Mouse (Mus musculus) midbrain, postnatal 0 days (tissue): Measurements from ENCODE around the gene Rad9a. TPM values are rescaled to one million over a fixed set of nuclear protein-coding genes. Genes with fewer than 3 reads are reported as not detected.

Experiments used
- ATAC-seq: fragments of 200-750 bp; cut with Nextera tagmentation; 2 replicates; pipeline ENCODE4 v1.8.0; 2017; ENCODE audit warnings: moderate number of reproducible peaks, mild to moderate bottlenecking, moderate TSS enrichment, moderate library complexity; ENCODE audit not compliant: low FRiP score
- DNase-seq: peaks from one replicate; pipeline ENCODE4 v3.0.0-alpha.2; 2015; ENCODE audit warnings: low spot score
- H3K27ac ChIP-seq: fragments of 300-500 bp; sonication (generic); 2 replicates; pipeline ENCODE4 v1.5.1; 2014; ENCODE audit warnings: low read depth, mild to moderate bottlenecking, low read length, mixed read lengths
- H3K27me3 ChIP-seq: fragments of 300-500 bp; sonication (generic); 2 replicates; pipeline ENCODE4 v1.6.1; 2014; ENCODE audit warnings: low read length, control low read depth, mixed read lengths; ENCODE audit not compliant: insufficient read depth
- H3K36me3 ChIP-seq: fragments of 300-500 bp; sonication (generic); 2 replicates; pipeline ENCODE4 v1.6.1; 2014; ENCODE audit warnings: low read length, control low read depth, mixed read lengths; ENCODE audit not compliant: insufficient read depth
- H3K4me1 ChIP-seq: fragments of 300-500 bp; sonication (generic); 2 replicates; pipeline ENCODE4 v1.6.1; 2014; ENCODE audit warnings: mild to moderate bottlenecking, control low read depth, antibody characterized with exemption, low read length, mixed read lengths; ENCODE audit not compliant: insufficient read depth
- H3K4me2 ChIP-seq: fragments of 300-500 bp; sonication (generic); 2 replicates; pipeline ENCODE4 v1.6.1; 2014; ENCODE audit warnings: low read depth, mild to moderate bottlenecking, low read length, mixed read lengths; ENCODE audit not compliant: poor library complexity, severe bottlenecking
- H3K4me3 ChIP-seq: fragments of 300-500 bp; sonication (generic); 2 replicates; pipeline ENCODE4 v1.5.1; 2014; ENCODE audit warnings: low read depth, mild to moderate bottlenecking, low read length, moderate library complexity
- H3K9ac ChIP-seq: fragments of 300-500 bp; sonication (generic); replicated peaks from 2 replicates; pipeline ENCODE4 v1.6.1; 2014; ENCODE audit warnings: mild to moderate bottlenecking, low read length, moderate library complexity, mixed read lengths; ENCODE audit not compliant: poor library complexity, severe bottlenecking
- H3K9me3 ChIP-seq: fragments of 300-500 bp; sonication (generic); 2 replicates; pipeline ENCODE4 v1.6.1; 2016; ENCODE audit warnings: low read length, control low read depth
- CTCF ChIP-seq: IDR thresholded peaks from 2 replicates; pipeline ENCODE4 v1.5.1; 2016; ENCODE audit warnings: antibody characterized with exemption, mild to moderate bottlenecking
- WGBS: fragments of 180-500 bp; shearing (Covaris S2); extraction: QIAGEN DNeasy Blood & Tissue Kit; methylation state at CpG from one replicate; pipeline ENCODE4 v1.1.7; 2014; 5-methylcytosine and 5-hydroxymethylcytosine counted together
- polyA plus RNA-seq: library from polyadenylated mRNA; unstranded; fragments of >200 nt; fragmentation: Nextera tagmentation; extraction: Ambion mirVana; gene quantifications from 2 replicates; pipeline ENCODE4 v1.2.1, GENCODE M21; 2015
- total RNA-seq: library from RNA; depleted of rRNA; stranded (reverse); fragments of >200 nt; gene quantifications from 2 replicates; pipeline ENCODE4 v1.2.3, GENCODE M21; 2014

Rad9a gene
- total and polyA plus RNA-seq, 2 experiments from 2014 or later: 14.7 to 22.8 TPM

DNA sequence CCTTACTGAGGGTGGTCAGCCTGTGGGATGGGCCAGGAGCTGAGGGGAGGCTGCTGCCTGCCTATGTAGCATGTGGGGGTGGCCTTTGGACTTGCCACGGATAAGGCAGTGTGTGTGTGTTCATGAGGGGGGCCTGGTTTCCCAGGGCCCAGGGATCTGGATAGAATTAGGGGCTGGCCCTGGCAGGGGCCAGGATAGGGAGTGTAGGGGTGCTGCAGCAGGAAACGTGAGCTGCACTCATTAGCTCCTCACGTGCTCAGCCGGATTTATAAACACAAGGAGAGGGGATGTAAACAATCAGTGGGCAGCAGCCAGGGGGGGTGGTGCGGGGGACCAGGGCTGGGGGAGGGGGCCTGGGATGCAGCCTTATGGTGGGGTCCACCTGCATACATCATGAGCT, 15.7 kb upstream of the Rad9a start:
- Histone ChIP-seq H3K27me3 (peaks cover 35% of the 10 kb centered on the region), H3K9me3 (no peaks in the 10 kb centered on the region), H3K9ac (no peak overlapping the region), H3K4me1 (peaks cover 7% of the 10 kb centered on the region; the same call in 1 of the 2 replicates), H3K36me3 (no peaks in the 10 kb centered on the region), H3K4me2 (no peak overlapping the region), H3K4me3 (no peak overlapping the region), H3K27ac (no peak overlapping the region)
- no peak for TF ChIP-seq CTCF
- no peak for DNase-seq
- no peak for ATAC-seq
- 16% methylated on average over 5 of the region's 5 CpGs for WGBS

DNA sequence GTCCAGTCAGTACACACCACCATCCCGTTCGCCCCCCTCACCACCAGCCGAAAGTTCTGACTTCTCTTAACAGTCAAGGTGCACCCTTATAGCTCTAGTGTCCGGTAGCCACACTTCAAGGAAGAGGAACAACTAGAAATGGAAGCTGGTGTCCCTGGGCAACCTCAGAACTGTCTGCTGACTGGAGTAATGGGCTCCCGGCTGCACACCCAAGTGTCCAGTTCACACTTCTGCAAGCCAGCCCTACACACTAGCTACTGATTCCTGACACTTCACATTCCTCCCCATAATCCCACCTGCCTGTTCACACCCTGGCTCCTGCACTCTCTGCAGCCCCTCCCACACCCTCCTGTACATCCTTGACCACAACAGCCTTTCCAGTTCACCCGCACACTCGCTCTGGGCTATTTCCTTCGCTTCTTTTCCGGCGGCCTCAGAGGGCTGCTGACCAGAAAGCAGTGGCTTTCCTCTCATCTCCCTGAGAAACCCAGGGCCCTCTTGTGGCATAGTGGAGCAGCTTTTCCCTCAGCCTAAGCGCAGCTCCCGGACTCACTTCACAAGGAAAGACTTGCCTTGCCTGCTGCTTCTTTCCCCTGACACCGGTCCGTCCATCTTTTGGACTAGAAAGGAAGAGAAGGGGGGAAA, 14.7 kb upstream of the Rad9a start:
- peaks cover 7% of the 10 kb centered on the region; the same call in 1 of the 2 replicates for H3K4me1 ChIP-seq

DNA sequence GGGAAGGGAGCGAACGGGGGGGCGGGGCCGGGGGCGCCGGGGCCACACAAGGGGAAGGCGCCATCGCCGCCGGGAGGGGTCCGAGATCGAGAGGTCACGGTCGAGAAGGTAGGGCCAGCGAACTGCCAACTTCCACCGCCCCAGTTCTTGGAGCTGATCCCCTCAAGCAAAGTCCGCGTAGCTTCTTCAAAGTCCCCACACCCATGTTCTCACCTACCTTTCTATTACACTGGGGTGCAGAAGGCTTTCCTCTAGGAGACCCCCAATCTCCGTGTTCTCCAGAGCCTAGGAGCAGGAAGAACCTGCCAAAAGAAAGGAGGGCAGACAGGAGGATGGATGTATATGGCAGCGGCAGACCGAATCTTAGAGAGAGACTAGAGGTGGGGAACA, 14.0 kb upstream of the Rad9a start:
- peak overlapping the region; percentile 59 for H3K9ac ChIP-seq
- DNase-seq: no peak
- H3K4me1 ChIP-seq: peaks cover 7% of the 10 kb centered on the region; the same call in 1 of the 2 replicates
- H3K4me2 ChIP-seq: peak overlapping the region; percentile 91
- H3K4me3 ChIP-seq: peak overlapping the region; percentile 39
- no peak for TF ChIP-seq CTCF
- no peak overlapping the region for H3K27ac ChIP-seq
- no peaks in the 10 kb centered on the region for H3K9me3 ChIP-seq
- H3K36me3 ChIP-seq: no peaks in the 10 kb centered on the region
- no peak for ATAC-seq
- WGBS: 7% methylated on average over 13 of the region's 21 CpGs
- peaks cover 44% of the 10 kb centered on the region for H3K27me3 ChIP-seq

More for the DNA sequence above, 14.7 kb upstream of the Rad9a start:
- 20% methylated on average over 14 of the region's 14 CpGs for WGBS
- peak; percentile 65 for DNase-seq
- no peak for ATAC-seq
- peak overlapping the region; percentile 9; the same call in 1 of the 2 replicates for H3K4me2 ChIP-seq
- H3K27ac ChIP-seq: no peak overlapping the region
- H3K9ac ChIP-seq: no peak overlapping the region
- H3K4me3 ChIP-seq: 0 out of 2 replicates have a peak overlapping the region, but pooled peaks have one; percentile 2
- H3K36me3 ChIP-seq: no peaks in the 10 kb centered on the region
- no peaks in the 10 kb centered on the region for H3K9me3 ChIP-seq
- peak; percentile 72 for TF ChIP-seq CTCF
- H3K27me3 ChIP-seq: peaks cover 44% of the 10 kb centered on the region

DNA sequence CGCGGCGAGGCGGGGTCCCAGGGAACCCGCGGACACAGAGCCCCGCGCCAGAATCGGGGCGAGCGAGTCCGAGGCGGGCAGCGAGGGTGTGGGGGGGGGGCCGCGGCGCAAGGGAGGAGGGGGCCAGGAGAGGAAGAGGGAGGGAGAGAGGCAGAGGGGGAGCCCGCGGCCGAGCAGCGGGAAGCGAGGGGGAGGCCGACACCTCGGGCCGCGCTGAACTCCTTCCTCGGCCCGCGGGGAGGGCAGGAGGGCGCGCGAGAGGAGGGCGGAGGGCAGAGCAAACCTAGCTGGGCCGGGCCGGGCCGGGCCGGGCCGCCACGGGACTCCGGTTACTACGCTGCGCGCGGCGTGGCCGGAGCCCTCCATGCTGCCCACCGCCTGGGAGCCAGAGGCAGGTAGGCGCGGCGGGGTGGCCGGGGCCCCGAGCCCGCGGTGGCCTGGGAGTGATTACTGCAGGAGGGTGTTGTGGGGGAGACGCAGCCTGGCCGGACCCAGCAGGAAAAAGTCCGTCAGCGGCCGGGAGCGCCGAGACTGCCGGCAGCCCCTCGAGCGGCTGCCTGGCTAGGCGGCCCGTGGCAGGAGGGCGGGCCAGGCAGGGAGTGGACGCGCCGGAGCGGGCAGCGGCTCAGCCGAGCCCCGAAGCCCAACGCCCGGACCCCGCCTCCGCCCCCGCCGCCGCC, 13.4 kb upstream of the Rad9a start:
- Histone ChIP-seq H3K4me1 (peaks cover 7% of the 10 kb centered on the region; the same call in 1 of the 2 replicates), H3K36me3 (no peaks in the 10 kb centered on the region), H3K27ac (no peak overlapping the region), H3K27me3 (peaks cover 44% of the 10 kb centered on the region), H3K9me3 (no peaks in the 10 kb centered on the region), H3K9ac (peak overlapping the region; percentile 59), H3K4me3 (peak overlapping the region; percentile 39), H3K4me2 (peak overlapping the region; percentile 91)
- ATAC-seq: 0 out of 2 replicates have a peak, but pooled peaks have one; percentile 24
- TF ChIP-seq CTCF: no peak
- no peak for DNase-seq
- WGBS: 0% methylated on average over 44 of the region's 81 CpGs

DNA sequence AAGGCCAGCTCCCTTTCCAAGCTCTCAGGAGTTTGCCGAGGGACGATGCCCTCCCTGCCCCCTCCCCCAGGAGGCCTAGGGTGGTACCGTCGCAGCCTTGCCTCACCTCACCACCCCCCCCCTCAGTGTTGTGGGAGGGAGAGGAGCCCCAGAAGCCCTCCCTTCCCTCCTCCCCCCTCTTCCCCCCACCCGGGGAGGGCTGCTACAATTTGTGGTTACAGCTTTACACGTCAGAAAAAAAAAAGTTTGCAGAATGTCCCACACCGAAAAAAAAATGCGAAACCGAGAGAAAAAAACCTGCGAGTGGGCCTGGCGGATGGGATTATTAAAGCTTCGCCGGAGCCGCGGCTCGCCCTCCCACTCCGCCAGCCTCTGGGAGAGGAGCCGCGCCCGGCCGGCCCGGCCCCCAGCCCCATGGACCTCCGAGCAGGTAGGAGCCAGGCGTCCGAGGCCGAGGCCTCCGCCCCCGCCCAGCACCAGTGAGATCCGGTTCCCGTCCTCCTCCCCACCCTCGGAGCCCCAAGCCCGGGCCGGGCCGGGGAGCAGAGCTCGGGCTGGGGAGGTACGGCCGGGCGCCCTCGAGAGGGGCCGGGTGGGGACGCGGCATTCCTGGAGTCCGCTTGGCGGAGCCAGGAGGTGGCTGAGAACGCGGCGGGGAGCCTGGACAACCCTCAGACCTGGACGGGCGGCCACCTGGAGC, 12.8 kb upstream of the Rad9a start, which contains the start of the genes Clcf1 and AC109138.7:
TSS of gene Clcf1 (plus strand) at position 168 of the 700 bp plus-strand sequence.
TSS of gene AC109138.7 (plus strand) at position 287 of the 700 bp plus-strand sequence.
- H3K27ac ChIP-seq: no peak within 1 kb of the TSS
- under 1% methylated on average over 39 of the region's 49 CpGs for WGBS
- DNase-seq: no peak

More for the DNA sequence above, 12.8 kb upstream of the Rad9a start, which contains the start of the genes Clcf1 and AC109138.7:
- H3K9ac ChIP-seq: peak within 1 kb of the TSS; percentile 59
- peaks cover 7% of the 10 kb centered on the region; the same call in 1 of the 2 replicates for H3K4me1 ChIP-seq
- peaks cover 44% of the 10 kb centered on the region for H3K27me3 ChIP-seq
- peak within 1 kb of the TSS; percentile 91 for H3K4me2 ChIP-seq
- 0 out of 2 replicates have a peak, but pooled peaks have one; percentile 31 for ATAC-seq
- H3K4me3 ChIP-seq: peak within 1 kb of the TSS; percentile 39
- no peaks in the 10 kb centered on the region for H3K36me3 ChIP-seq
- H3K9me3 ChIP-seq: no peaks in the 10 kb centered on the region
- no peak for TF ChIP-seq CTCF
